Mouse (Mus musculus): Measurements from ENCODE around the gene Cacng1.
A peak's percentile ranks its signal among the peaks of the same experiment; 100 is the strongest.

The Cacng1 gene

DNA sequence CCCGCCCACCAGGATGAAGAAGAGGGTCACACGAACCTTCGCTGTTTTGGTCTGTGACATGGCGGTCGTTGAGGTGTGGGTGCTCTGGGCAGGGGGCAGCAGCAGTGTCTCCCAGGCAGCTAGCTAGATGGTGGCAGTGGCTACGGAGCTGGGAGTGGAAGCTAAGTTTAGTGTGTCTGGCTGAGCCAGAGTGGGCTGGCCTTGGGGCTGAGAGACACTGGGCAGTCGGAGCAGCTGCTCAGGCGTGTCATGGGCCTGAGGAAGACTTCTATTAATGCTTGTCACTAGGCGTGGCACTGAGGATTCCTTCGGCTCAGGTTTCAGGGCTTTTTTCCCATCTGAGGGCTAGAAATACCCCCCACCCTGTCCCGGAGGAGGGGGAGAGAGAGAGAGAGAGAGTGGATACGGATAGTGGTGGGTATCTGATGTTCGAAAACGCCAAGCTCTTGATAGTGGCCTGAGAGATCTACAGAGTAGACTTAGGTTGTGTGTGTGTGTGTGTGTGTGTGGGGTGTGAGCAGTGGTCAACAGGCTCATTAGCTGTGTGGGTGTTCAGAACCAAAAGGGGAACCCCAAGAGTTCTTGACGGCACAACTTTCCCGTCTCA, at the start of gene Cacng1:
Gene Cacng1 (minus strand): TSS at position 191 of the 607 bp plus-strand sequence.
- no peak for DNase-seq (ENCODE audit: low spot score)

DNA sequence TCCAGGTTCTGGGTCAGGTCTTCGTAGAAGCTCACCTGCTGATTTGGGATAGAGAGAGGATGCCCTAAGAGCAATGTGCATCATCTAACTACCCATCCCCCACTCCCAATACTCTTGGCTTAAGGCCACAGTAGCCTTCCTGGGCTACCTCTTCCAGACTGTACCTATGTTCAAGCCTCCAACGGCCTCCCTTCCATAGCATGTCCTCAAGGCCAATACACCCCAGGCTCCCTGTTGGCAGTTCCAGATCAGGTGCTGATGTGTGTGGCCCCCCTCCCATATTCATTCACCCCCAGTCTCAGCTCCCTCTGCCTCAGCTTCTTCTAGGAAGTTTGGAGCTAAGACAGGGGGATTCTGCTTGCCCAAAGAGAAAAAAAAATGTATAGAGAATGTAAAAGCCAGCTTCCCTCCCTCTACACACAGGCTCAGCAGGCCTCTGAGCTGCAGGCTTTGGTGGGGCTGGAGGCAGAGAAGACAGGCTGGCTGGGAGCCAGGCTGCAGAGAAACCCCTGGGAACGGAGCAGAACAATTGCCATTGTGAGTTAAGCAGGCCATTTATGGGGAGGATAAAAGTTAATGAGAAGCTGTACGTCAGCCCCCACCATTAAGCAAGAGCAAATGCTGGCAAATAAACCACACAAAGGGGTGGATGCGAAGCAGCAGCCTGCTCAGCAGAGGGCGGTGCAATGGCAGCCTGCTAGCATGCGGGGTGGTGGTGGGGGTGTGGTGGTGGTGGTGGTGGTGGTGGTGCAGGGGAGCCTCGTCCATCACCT, 46.6 kb upstream of the Cacng1 start:
- no peak for DNase-seq (ENCODE audit: low spot score)

DNA sequence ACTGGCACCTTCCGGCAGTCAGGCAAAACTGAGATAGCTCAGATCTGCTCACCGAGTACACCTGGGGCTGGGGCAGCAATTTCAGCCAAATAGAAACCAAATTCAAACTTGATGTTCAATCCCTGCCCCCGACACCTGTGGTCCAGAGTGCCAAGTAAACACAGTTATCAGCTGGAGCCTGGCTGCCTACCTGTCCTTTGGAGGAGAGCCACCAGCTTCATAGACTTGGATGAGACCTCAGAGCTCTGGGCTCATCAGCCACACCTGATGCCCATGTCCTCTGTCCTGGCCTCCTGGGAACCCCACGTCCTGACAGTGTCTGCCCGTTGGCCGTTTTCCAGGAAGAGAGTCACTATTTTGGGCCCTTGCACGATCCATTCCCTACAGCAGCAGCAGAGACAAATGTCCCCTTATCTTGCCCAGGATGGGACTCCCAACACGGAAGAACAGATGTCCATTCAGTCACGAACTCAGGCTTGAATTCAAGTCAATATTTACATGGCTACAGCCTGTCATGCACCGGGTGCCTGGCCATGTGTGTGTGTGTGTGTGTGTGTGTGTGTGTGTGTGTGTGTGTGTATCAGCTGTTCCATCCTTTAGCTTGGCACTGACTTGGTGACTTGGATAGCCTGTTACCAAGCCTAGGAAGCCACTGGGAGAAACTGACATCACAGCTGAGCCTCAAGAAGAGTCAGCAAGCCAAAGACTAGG, 45.6 kb upstream of the Cacng1 start:
- DNase-seq (ENCODE audit: low spot score) = no peak

DNA sequence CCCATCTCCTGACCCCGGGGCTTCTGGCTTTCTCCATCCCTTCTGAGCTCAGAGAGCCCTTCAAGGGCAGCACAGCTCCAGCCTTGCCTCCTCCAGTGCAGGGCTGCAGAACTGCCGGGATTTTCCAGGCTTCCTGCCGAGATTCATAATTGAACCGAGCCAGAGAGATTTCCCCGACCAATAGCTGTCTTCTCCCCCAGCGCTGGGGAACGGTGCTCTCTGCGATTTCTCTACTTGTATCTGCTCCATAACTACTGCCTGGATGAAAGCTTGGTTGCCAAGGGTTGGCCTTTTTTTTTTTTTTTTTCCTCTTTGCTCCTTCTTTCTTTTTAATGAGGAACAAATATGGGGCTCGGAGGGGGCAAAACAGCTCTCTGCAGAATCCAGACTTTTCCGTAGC, 43.7 kb upstream of the Cacng1 start:
- no peak for DNase-seq (ENCODE audit: low spot score)

DNA sequence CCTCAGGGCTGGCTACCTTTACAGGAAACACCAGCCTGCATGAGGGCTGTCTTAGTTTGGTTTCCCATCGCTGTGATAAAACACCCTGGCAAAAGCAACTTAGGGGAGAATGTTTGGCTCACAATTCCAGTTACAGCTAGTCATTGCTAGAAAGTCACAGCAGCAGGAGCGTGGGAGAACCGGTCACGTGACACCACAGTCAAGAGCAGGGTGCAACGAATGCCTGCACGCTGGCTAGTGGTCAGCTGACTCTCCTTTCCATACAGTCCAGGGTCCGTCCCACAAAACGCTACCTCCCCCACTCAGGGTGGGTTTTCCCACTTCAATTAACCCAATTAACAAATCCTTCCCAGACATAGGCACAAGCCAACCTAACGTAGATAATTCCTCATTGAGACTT, 43.2 kb upstream of the Cacng1 start:
- DNase-seq (ENCODE audit: low spot score) = no peak

DNA sequence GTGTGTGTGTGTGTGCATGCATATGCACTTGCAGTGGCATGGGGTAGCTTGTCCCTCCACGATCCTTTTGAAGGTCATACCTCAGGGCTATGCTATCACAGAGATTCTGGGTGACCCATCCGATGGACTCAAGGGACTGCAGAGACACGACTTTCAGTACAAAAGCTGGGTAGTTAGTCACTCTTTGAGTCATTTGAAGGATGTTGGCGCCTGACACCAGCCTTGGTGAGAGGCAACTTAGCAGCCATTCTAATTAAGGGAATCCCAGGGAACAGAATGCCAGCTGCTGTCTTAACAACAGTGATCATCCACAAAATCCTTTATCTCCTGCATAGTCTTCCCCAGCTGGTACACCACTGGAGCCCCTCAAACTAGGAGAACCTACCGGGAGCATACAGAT, 32.8 kb upstream of the Cacng1 start:
- no peak for DNase-seq (ENCODE audit: low spot score)

DNA sequence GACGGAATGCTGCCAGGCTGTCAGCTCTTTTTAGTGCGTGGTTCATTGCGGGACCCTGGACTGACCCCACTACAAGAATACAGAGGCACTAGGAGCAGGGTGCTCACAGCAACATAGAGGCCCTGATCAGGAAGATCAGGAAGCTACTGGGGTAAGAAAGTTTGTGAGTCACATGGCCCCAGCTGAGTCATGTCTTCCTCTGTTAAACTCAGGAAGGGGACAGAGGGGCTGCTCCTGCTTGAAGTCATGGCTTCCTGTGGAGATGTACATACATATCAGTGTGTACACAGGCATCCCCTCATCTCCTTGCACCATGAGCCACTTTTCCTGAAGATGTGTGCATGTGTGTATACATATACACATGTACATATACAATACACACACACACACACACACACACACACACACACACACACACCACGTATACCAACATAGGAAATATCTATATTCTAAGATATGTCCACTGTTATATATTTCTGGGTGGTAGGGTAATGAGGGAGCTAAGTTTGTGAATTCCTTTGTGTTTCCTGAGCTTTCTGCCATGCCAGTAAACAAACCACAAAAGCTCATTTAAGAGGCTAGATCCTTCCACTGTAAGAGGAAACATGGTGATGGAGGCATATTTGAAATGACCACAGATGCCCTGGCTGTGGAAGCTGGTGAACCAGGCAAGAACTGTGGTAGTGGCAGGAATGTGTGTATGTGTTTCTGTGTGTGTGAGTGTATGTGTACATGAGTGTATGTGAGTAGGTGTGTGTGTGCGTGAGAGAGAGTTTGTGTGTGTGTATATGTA, 32.1 kb upstream of the Cacng1 start:
- no peak for DNase-seq (ENCODE audit: low spot score)

DNA sequence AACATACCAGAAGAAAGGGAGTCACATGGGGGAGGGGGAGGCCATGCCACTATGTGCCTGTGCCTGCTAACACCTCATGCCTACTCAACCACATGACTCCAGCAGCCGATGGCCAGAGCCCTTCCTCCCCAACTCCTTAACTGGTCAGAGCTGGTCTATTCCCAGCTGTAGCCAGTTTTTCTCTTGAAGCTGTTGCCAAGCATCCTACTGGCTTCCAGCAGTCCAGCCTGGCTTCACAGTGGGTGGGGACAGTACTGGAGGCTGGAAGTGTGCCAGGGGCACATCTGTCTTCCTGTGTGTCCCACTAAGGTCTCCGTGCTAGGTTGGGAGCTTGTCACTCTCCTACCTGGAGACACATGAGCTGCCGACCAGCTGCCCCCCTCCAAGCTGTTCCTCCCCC, 26.8 kb upstream of the Cacng1 start:
- no peak for DNase-seq (ENCODE audit: low spot score)

DNA sequence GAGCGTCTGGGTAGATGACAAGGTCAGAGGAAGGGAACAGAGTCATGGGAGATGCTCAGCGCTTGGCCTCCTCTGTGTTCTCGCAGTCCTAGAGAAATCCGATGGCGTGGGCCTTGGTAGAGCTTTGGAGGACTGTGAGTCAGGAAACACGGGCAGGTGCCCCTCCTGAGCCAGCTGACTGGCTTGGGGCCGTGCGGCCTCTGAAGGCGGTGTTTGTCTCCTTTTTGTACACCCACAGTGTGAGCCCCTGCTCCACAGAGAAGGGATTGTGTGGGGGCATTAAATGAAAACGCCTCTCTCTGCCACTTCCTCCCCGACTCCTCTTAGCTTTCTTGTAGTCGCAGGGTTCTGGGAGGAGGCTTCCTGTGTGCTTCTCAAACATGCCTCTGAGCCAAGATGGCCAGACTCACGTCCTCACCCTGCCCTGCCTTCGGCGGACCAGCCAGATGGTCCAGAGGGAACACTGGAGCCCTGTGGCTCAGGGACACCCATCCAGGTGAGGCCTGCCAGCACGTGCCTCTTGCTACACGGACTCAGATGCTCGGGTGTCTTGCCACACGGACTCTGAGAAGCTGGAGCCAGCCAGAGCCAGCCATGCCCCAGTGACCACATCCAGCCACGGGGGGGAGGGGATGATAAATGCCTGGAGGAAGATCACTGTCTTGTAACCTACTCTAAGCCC, 22.2 kb upstream of the Cacng1 start:
- DNase-seq (ENCODE audit: low spot score) = no peak

DNA sequence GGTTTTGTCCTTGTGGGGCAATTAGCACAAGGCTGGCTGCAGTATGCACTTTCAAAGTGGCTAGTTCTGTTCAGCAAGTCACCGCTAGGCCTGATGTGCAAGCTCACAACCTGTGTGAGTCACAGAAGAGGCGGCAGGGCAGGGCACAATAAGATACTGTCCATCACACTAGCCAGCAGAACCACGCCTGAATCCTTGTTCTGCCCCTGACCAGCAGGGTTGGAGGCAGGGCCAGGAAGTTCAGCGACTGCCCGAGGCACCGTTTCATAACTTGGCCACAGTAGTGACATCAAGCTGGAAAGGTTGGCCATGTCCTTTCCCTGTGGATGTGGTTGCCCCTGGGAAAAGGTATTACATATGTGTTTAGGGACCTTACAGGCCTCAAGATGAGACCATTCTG, 21.6 kb upstream of the Cacng1 start:
- DNase-seq (ENCODE audit: low spot score) = no peak

DNA sequence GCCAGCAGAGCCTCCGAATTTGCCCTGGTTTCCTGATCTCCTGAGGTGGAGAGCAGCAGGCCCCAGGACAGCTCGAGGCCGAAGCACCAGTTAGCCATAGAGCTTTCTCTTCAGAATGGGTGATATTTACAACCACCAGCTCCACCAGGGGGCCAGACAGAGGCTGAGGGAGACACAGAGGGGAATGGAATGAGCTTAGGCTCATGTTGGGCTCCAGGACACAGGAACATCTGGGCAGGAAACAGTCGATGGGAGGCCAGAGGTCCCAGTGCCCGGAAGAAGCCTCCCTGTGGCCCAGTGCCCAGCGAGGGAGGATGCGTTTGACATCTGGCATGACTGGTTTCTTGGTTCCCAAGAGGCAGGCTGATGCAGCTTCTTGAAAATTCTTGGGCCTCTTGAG, 17.8 kb upstream of the Cacng1 start:
- peak; percentile 5 for DNase-seq (ENCODE audit: low spot score)

DNA sequence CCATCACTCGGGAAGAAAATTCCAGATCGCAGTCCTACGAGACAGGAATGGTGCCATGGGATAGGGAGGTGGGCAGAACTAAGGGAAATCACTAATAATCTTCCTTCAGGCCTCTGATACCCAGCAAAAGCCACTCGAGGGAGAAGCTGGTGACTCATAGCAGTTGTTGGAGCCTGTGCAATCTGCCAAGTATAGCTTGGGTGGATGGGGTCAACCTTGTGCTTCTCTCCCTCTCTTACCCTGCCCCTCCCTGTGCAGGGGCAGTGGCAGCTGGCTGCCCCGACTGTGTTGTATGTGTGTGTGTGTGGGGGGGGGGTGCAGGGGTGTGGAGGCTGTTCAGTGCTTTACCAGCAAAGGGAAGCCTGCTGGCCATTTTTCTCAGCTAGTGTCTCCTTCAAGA, 15.2 kb upstream of the Cacng1 start:
- no peak for DNase-seq (ENCODE audit: low spot score)

DNA sequence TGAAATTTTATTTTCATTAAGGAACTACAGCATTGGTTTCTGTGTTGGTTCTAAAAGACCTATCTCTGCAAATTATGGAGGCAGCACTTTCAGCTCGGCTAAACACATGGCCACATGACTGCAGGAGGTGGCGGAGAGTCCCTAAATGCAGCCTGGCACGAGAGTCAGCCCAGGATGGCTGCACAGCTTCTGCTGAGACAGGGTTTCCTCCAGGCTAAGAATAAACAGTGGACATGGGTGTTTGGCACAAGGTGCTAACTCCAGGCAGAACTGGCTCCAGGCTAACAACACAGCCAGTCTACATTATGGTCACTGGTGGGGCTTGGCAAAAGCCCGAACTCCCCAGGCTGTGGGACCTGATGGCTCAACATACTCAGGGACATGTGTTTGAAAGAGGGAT, 14.6 kb upstream of the Cacng1 start:
- no peak for DNase-seq (ENCODE audit: low spot score)

DNA sequence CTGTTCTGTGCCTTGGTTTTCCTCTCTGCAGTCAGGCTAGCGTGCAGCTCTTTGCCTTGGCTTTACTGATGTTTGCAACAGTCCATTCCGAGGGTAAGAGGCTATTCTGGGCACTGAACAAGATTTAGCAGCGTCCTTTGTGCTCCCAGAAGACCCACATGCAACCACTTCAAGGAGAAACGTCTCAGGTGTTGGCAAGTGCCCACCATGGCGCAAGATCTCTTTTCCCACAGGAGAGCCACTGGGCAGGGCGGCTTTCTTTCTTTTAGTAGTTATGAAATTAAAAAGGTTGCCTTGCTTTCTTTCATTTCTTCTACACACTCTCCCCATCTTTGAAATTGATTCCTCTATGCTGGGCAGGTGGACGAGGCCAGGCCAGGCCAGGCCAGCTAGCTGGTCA, 12.8 kb upstream of the Cacng1 start:
- no peak for DNase-seq (ENCODE audit: low spot score)

DNA sequence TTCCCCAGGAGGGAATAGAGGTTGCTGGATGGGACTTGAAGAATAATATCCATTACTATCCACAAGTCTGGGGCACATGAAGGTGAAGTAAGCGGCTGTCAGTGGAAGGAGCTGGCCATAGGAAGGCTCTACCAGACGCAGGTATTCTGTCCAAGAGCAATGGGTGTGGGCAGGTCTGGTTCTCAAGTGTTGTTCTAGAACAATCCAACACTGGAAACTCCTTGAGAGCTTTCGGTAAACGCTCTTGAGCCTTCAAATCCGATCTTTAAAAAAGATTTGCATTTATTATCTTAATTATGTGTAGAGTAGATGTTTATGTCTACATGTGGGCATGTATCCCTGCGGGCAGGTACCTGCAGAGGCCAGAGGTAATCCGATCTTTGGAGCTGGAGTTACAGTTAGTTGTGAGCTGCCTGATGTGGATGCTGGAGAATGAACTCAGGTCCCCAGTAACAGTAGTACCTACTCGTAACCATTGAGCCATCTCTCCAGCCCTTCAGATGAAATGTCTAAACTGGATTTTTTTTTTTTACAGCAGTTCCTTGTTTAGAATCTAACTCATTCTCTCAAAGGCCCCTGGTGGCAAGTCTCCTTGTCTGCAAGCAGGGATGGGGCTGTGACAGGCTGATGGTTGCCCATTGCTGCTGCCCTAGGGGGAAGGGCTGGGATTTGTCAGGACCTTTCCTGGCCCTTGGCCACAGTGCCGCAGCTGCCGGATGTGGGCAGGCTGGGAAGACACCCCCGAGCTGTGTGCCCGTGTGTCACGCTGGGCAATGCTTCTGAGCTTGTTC, 11.9 kb upstream of the Cacng1 start:
- no peak for DNase-seq (ENCODE audit: low spot score)

DNA sequence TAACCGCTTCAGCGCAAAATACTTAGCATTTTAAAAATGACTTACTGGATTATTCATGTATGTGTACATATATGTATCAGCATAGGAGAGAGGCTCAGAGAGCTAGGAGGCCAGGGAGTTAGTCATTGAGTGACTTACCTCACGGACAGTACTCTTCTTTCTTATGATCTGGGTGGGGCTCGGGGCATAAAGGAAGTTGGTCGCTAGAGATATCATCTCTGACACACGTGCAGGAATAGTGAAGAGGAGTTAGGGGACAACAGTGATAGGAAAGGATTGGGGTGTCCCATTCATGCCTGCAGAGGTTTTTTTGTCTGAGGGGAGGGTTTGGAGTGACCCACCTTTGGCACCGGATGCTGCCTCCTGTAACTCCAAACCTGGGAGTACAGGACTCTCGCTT, 8.3 kb upstream of the Cacng1 start:
- no peak for DNase-seq (ENCODE audit: low spot score)

DNA sequence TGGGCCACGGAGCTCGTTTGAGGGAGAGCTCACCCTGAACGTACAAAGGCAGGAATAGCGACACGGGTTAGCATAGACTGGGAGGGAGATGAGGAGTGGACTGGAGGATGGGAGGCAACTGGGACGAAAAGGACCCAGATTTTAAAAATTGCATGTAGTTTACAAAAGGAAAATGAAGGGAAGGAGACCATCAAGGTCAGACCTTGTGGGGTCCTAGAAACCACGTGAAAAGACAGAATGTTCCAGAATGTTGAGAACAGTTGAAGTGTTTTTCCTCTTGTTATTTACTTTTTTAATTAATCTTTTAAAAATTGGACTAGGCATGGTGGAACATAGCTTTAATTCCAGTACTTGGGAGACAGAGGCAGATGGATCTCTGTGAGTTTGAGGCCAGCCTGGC, 4.7 kb upstream of the Cacng1 start:
- no peak for DNase-seq (ENCODE audit: low spot score)

DNA sequence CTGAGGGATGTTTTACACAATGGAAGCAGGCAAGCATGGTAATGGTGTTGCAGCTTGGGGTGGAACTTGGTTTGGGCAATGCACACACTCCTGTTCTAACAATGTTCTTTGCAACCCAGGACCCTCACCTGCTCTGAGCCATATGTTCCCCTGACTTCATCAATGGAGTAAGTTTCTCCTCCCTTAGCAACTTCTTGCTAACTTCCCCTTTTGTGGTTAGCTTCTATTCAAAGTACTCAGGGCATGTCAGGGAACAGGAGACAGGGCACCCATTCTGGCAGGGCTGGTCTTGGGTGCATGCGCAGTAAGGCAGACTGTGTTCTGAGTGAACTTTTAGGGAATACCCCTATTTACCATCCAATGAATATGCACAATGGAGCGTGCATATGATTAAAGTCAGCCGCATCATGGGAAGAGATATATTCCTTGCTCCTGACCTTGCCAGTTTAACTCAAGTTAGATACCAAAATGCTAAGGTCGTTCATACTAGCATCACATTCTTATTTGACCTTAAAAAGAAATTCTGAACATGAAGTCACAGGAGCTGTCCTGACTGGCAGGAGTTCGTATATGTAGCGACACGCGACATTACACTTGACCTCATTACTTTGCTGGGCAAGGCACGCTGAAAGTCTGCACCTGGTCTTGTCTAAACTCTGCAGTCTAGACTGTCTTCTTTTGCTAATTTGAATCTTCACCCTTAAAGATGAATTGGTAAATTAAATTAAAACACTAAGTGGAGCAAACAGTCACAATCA, 4.1 kb upstream of the Cacng1 start:
- no peak for DNase-seq (ENCODE audit: low spot score)

DNA sequence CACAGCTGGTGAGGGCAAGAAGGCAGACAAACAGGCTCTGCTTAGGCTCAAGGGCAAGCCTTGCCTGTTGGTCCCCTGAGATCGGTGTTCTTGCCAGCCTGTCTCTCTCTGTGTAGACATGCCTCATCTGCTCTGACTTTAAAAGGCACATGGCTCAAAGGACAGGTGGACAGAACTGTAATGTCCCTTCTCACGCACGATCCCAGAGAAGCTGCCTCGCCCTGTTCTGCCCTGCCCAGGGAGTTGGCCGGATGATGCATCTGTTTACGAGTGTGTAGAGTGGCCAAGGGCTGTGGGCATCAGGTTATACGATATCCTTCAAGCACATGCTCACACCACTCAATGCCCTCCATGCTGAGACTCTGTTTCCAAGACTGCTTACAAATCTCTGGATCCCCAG, 2.0 kb downstream of the Cacng1 start:
- no peak for DNase-seq (ENCODE audit: low spot score)

DNA sequence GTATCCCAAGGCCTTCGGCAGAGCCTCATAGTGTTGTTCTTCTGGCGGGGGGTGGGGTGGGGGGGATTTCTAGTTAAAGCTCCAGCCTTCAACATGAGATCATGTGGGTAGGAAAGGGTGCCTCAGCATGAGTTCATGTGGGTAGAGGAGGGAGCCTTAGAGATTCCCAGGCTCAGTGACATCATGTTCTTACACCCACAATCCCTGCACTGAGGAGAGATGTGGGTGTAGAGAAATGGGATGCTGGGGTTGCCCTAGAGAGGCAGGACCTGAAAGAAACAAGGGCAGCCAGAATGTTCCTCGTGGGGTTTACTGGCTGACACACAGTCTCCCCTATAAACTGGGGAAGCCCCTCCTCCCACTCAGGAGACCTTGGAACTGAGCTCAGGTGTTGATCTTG, 5.9 kb downstream of the Cacng1 start:
- no peak for DNase-seq (ENCODE audit: low spot score)

Data from ovary, postnatal 14 days (tissue).